ENCODE assay signal across 20 mouse cellular contexts in genomic region chr2:5600183-5600962, GRCm38 (mm10).
DNase-seq lines count a peak whose midpoint lies in the region; ATAC-seq and TF ChIP-seq lines count a peak whose summit lies in the region.
"Had no signal": no experiment of that assay in that cellular context is flagged by ENCODE, and none has a peak within 500 bp of the region (broad histone marks: within the 10 kb centered on the region; RNA-seq: fewer than 3 reads in every experiment).

No protein-coding gene starts in this region.

- TF ChIP-seq CTCF in CH12.LX (conservative IDR thresholded peaks at IDR 0.05 in 1 of 2, IDR thresholded peaks at IDR 0.05 in 1 of 2; ENCODE audit: low read depth in 2 of 2, low read length in 2 of 2): no peak

- no peak for TF ChIP-seq RAD21 in CH12.LX (IDR thresholded peaks at IDR 0.05; ENCODE audit: low read depth, low read length)

- H3K4me3 ChIP-seq in forebrain, embryonic 10.5 days: no peak overlapping the region
- H3K4me3 ChIP-seq in forebrain, embryonic 16.5 days (replicated peaks; ENCODE audit: low read length): no peak overlapping the region
- H3K4me3 ChIP-seq in CH12.LX (replicated peaks in 1 of 3; ENCODE audit: low read depth in 2 of 3, low read length in 2 of 3, poor library complexity in 1 of 3): peak overlapping the region in 2 of 3 experiments; percentile 3 to 10
- H3K4me3 ChIP-seq in intestine, embryonic 16.5 days (ENCODE audit: low read length): no peak overlapping the region
- no peak overlapping the region for H3K4me3 ChIP-seq in stomach, embryonic 15.5 days (replicated peaks)
- no peak overlapping the region for H3K4me3 ChIP-seq in hindbrain, embryonic 13.5 days
- H3K4me3 ChIP-seq: forebrain, embryonic 12.5 days; hindbrain, embryonic 10.5 days; limb, embryonic 13.5 days; lung, embryonic 15.5 days had no signal

- no peaks in the 10 kb centered on the region for H3K27me3 ChIP-seq in forebrain, embryonic 10.5 days (ENCODE audit: poor library complexity, severe bottlenecking)
- no peaks in the 10 kb centered on the region for H3K27me3 ChIP-seq in forebrain, embryonic 16.5 days (replicated peaks; ENCODE audit: control insufficient read depth, insufficient read depth, low read length)
- H3K27me3 ChIP-seq in CH12.LX (replicated peaks): no peaks in the 10 kb centered on the region
- no peaks in the 10 kb centered on the region for H3K27me3 ChIP-seq in intestine, embryonic 16.5 days (replicated peaks; ENCODE audit: control insufficient read depth, insufficient read depth, low read length)
- H3K27me3 ChIP-seq in stomach, embryonic 15.5 days (replicated peaks): no peaks in the 10 kb centered on the region
- no peaks in the 10 kb centered on the region for H3K27me3 ChIP-seq in hindbrain, embryonic 13.5 days
- H3K27me3 ChIP-seq: forebrain, embryonic 12.5 days; limb, embryonic 13.5 days; lung, embryonic 15.5 days had no signal

- TF ChIP-seq POLR2A in CH12.LX (IDR thresholded peaks at IDR 0.05; ENCODE audit: low read depth, low read length): no peak

- H3K79me2 ChIP-seq in CH12.LX (replicated peaks; ENCODE audit: control insufficient read depth, extremely low read depth, insufficient read depth, poor library complexity, severe bottlenecking): no peaks in the 10 kb centered on the region

- no peaks in the 10 kb centered on the region for H3K9me3 ChIP-seq in forebrain, embryonic 10.5 days
- no peaks in the 10 kb centered on the region for H3K9me3 ChIP-seq in forebrain, embryonic 16.5 days (ENCODE audit: control insufficient read depth, low read length)
- no peaks in the 10 kb centered on the region for H3K9me3 ChIP-seq in CH12.LX (replicated peaks; ENCODE audit: low read length)
- H3K9me3 ChIP-seq in intestine, embryonic 16.5 days (ENCODE audit: control insufficient read depth, low read length): no peaks in the 10 kb centered on the region
- no peaks in the 10 kb centered on the region for H3K9me3 ChIP-seq in stomach, embryonic 15.5 days
- no peaks in the 10 kb centered on the region for H3K9me3 ChIP-seq in hindbrain, embryonic 13.5 days
- H3K9me3 ChIP-seq: forebrain, embryonic 12.5 days; hindbrain, embryonic 10.5 days; limb, embryonic 13.5 days; lung, embryonic 15.5 days had no signal

- in situ Hi-C loops in CH12.LX (cut with MboI; ENCODE audit: low pct_ligation_motif_present, low pct_unique_long_range_greater_than_20kb, low sequenced_read_pairs): loop anchor here (10.0 kb wide), 1 partner anchor 114 kb away; the partner anchor contains the start of gene Camk1d

- peaks cover 15% of the 10 kb centered on the region for H3K4me1 ChIP-seq in forebrain, embryonic 10.5 days
- peaks cover 10% of the 10 kb centered on the region for H3K4me1 ChIP-seq in forebrain, embryonic 16.5 days (replicated peaks; ENCODE audit: control insufficient read depth, insufficient read depth, low read length)
- H3K4me1 ChIP-seq in CH12.LX (ENCODE audit: control insufficient read depth in 1 of 2, insufficient read depth in 2 of 2): peaks cover 27 to 84% of the 10 kb centered on the region in 2 experiments
- H3K4me1 ChIP-seq in intestine, embryonic 16.5 days (ENCODE audit: control insufficient read depth, insufficient read depth, low read length): peaks cover 46% of the 10 kb centered on the region
- H3K4me1 ChIP-seq in stomach, embryonic 15.5 days: peaks cover 40% of the 10 kb centered on the region
- peaks cover 27% of the 10 kb centered on the region for H3K4me1 ChIP-seq in hindbrain, embryonic 13.5 days (replicated peaks)

- ATAC-seq in forebrain, embryonic 16.5 days: no peak
- ATAC-seq in intestine, embryonic 16.5 days: peak; percentile 87
- ATAC-seq in stomach, embryonic 15.5 days (ENCODE audit: insufficient read depth, low FRiP score, low read depth): 0 out of 2 replicates have a peak, but pooled peaks have one; percentile 7
- ATAC-seq in erythroid progenitor cell, adult 5-6 weeks (replicated peaks; ENCODE audit: low FRiP score, poor library complexity, severe bottlenecking): no peak
- no peak for ATAC-seq in hindbrain, embryonic 13.5 days (ENCODE audit: low FRiP score)

- no peak for DNase-seq in forebrain, embryonic 10.5 days (ENCODE audit: extremely low spot score, low spot score)
- no peak for DNase-seq in CH12.LX (ENCODE audit: extremely low read depth)
- DNase-seq in layer of hippocampus, adult 11-12 months (ENCODE audit: low spot score): no peak
- DNase-seq: adrenal gland, postnatal 36 days; cerebellum, adult 11-12 months; cerebellum, postnatal 25 days; embryo, embryonic 11 days; gastrocnemius, postnatal 14 days; lung, postnatal 4 days; right cerebral cortex, postnatal 25 days; thymus, adult 18-20 months had no signal

- dilution Hi-C loops in CH12.LX (cut with MboI; ENCODE audit: extremely low pct_ligation_motif_present, extremely low pct_unique_long_range_greater_than_20kb, low sequenced_read_pairs): no loop called here

- peak overlapping the region; percentile 20; the same call in 1 of the 2 replicates for H3K27ac ChIP-seq in forebrain, embryonic 10.5 days
- H3K27ac ChIP-seq in forebrain, embryonic 16.5 days (ENCODE audit: low read length): no peak overlapping the region
- no peak overlapping the region for H3K27ac ChIP-seq in CH12.LX (ENCODE audit: insufficient read depth, low read depth)
- peak overlapping the region; percentile 93 for H3K27ac ChIP-seq in intestine, embryonic 16.5 days (ENCODE audit: low read length)
- H3K27ac ChIP-seq in stomach, embryonic 15.5 days: peak overlapping the region; percentile 69
- H3K27ac ChIP-seq in hindbrain, embryonic 13.5 days: no peak overlapping the region
- H3K27ac ChIP-seq: forebrain, embryonic 12.5 days; hindbrain, embryonic 10.5 days; limb, embryonic 13.5 days; lung, embryonic 15.5 days had no signal

- no peaks in the 10 kb centered on the region for H3K36me3 ChIP-seq in forebrain, embryonic 10.5 days (replicated peaks)
- no peaks in the 10 kb centered on the region for H3K36me3 ChIP-seq in forebrain, embryonic 16.5 days (ENCODE audit: control insufficient read depth, insufficient read depth)
- peaks cover 0 to 7% of the 10 kb centered on the region in 2 experiments for H3K36me3 ChIP-seq in CH12.LX (replicated peaks in 1 of 2; ENCODE audit: control insufficient read depth in 1 of 2, insufficient read depth in 1 of 2, low read length in 1 of 2)
- no peaks in the 10 kb centered on the region for H3K36me3 ChIP-seq in intestine, embryonic 16.5 days (ENCODE audit: control insufficient read depth, insufficient read depth, low read length)
- no peaks in the 10 kb centered on the region for H3K36me3 ChIP-seq in stomach, embryonic 15.5 days
- H3K36me3 ChIP-seq in hindbrain, embryonic 13.5 days: no peaks in the 10 kb centered on the region
- H3K36me3 ChIP-seq: forebrain, embryonic 12.5 days; hindbrain, embryonic 10.5 days; limb, embryonic 13.5 days; lung, embryonic 15.5 days had no signal

- no peak overlapping the region for H3K9ac ChIP-seq in forebrain, embryonic 16.5 days (replicated peaks; ENCODE audit: low read depth, low read length)
- H3K9ac ChIP-seq in CH12.LX (ENCODE audit: insufficient read depth, low read depth): no peak overlapping the region
- peak overlapping the region; percentile 5; the same call in 1 of the 2 replicates for H3K9ac ChIP-seq in intestine, embryonic 16.5 days (ENCODE audit: low read depth, low read length)
- H3K9ac ChIP-seq in stomach, embryonic 15.5 days: no peak overlapping the region
- no peak overlapping the region for H3K9ac ChIP-seq in hindbrain, embryonic 13.5 days
- H3K9ac ChIP-seq: forebrain, embryonic 12.5 days; limb, embryonic 13.5 days; lung, embryonic 15.5 days had no signal

- no peak for TF ChIP-seq EP300 in CH12.LX (IDR thresholded peaks at IDR 0.05; ENCODE audit: low read length)

- 82% methylated on average over 8 of the region's 8 CpGs for WGBS in forebrain, embryonic 10.5 days
- WGBS in forebrain, embryonic 16.5 days: 82% methylated on average over 8 of the region's 8 CpGs
- WGBS in intestine, embryonic 16.5 days: 58% methylated on average over 8 of the region's 8 CpGs
- WGBS in stomach, embryonic 15.5 days: 54% methylated on average over 8 of the region's 8 CpGs
- 87% methylated on average over 8 of the region's 8 CpGs for WGBS in hindbrain, embryonic 13.5 days

- H3K4me2 ChIP-seq in forebrain, embryonic 16.5 days (ENCODE audit: low read length): no peak overlapping the region
- peak overlapping the region; percentile 42 for H3K4me2 ChIP-seq in CH12.LX (ENCODE audit: insufficient read depth, low read depth, poor library complexity, severe bottlenecking)
- H3K4me2 ChIP-seq in intestine, embryonic 16.5 days (ENCODE audit: low read depth, low read length): 0 out of 2 replicates have a peak overlapping the region, but pooled peaks have one; percentile 17
- H3K4me2 ChIP-seq in stomach, embryonic 15.5 days: no peak overlapping the region
- no peak overlapping the region for H3K4me2 ChIP-seq in hindbrain, embryonic 13.5 days
- H3K4me2 ChIP-seq: forebrain, embryonic 12.5 days; limb, embryonic 13.5 days; lung, embryonic 15.5 days had no signal

TF ChIP-seq in CH12.LX, 34 proteins besides CTCF, POLR2A, EP300 and RAD21:
- TF ChIP-seq USF1 (IDR thresholded peaks at IDR 0.05; ENCODE audit: low read depth, low read length): no peak
- TF ChIP-seq SMC3 (IDR thresholded peaks at IDR 0.05; ENCODE audit: low read depth, low read length): no peak
- 0 out of 2 replicates have a peak, but pooled peaks have one; percentile 30 for TF ChIP-seq CHD1 (IDR thresholded peaks at IDR 0.05; ENCODE audit: low read depth, low read length)

Comparison
In these comparisons a context has a peak if more than half of its experiments do, and no peak if none do; other contexts are left out.
1. H3K27ac ChIP-seq: peak in forebrain, embryonic 10.5 days (single experiment), intestine, embryonic 16.5 days (single experiment) and stomach, embryonic 15.5 days (single experiment); none in forebrain, embryonic 16.5 days (single experiment), CH12.LX (single experiment) and hindbrain, embryonic 13.5 days (single experiment).
2. H3K4me3 ChIP-seq: peak in CH12.LX (2 of 3); none in forebrain, embryonic 10.5 days (single experiment), forebrain, embryonic 16.5 days (single experiment), intestine, embryonic 16.5 days (single experiment), stomach, embryonic 15.5 days (single experiment) and hindbrain, embryonic 13.5 days (single experiment).
3. ATAC-seq: peak in intestine, embryonic 16.5 days (single experiment) and stomach, embryonic 15.5 days (single experiment); none in forebrain, embryonic 16.5 days (single experiment), erythroid progenitor cell, adult 5-6 weeks (single experiment) and hindbrain, embryonic 13.5 days (single experiment).
4. H3K4me2 ChIP-seq: peak in CH12.LX (single experiment) and intestine, embryonic 16.5 days (single experiment); none in forebrain, embryonic 16.5 days (single experiment), stomach, embryonic 15.5 days (single experiment) and hindbrain, embryonic 13.5 days (single experiment).